Mouse (Mus musculus): ENCODE results near the gene Ptk6.
"Not testable (repeated sequence)": the region's sequence is repeated elsewhere in the genome, so short reads cannot be mapped to it uniquely, and the experiment has no call there.

Ptk6 gene

GRCm38 (mm10) chr2:181218881-181219485 lies 16.4 kb upstream of the Ptk6 start:
- in situ Hi-C loops (cut with MboI) = no loop called here

DNA sequence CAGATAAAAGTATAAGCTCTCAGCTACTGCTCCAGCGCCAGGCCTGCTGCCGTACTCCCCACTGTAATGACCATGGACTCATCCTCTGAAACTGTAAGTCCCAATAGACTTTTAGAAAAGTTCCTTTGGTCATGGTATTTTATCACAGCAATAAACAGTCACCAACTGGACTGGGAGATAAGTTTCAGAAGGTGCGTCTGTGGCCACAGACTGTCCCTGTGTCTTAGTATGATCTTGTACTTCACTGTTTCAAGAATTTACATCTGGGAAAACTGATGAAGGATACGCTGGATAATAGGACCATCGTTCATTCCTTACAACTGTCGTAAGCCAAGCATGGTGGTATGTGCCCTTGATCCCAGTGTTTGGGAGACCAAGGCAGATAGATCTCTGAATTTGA lies 13.4 kb upstream of the Ptk6 start:
- in situ Hi-C loops (cut with MboI) = no loop called here

DNA sequence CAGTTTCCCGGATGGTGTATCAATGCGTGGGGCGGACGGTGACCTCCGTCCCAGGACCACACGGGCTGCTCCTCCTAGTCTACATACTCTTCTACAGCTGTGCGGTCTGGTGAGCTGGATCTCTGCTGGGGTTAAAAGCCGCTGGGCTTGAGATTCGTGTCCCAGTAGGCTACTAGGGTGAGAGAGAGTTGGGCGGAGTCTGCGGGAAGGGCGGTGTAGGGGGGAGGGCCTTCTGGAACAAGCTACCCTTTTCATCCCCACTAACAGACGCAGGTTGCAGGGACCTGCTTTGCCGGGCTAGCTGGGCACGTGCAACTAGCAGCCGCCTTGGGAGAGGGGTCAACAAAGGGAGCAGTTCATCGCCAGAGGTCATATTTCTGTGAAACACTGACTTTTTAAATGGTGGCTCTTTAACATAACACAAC lies 10.4 kb upstream of the Ptk6 start, which contains the start of gene Srms:
Srms (minus strand) TSS at position 165 of the 425 bp plus-strand sequence.
- in situ Hi-C loops (cut with MboI) = no loop called here

- in situ Hi-C loops (cut with MboI) = no loop called here
Observed at GRCm38 (mm10) chr2:181212389-181213020, 9.9 kb upstream of the Ptk6 start.

GRCm38 (mm10) chr2:181206118-181206517 lies 3.5 kb upstream of the Ptk6 start:
- in situ Hi-C loops (cut with MboI) = no loop called here

GRCm38 (mm10) chr2:181205678-181206077 lies 3.1 kb upstream of the Ptk6 start:
- in situ Hi-C loops (cut with MboI) = no loop called here

- in situ Hi-C loops (cut with MboI) = no loop called here
Observed at GRCm38 (mm10) chr2:181202886-181203285, 297 bp upstream of the Ptk6 start.

DNA sequence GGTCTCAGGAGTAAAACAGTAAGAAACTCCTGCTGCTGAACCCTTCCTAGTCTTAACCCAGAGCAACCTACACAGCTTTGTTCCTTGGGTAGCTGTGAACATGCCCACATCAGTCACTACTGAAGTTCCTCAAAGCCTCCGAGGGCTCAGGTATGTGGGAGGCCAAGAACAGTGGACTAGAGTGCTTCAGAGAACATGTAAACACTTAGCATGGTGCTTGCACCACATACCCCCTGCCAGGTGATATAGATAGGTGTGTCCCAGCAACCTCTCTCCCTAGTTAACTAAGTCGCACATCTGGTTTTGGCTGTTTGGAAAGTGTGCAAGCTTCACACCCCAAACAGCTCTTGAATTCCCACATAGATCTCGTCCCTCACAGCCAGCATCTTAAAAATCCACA lies 983 bp downstream of the Ptk6 start:
- in situ Hi-C loops (cut with MboI) = no loop called here

- in situ Hi-C loops (cut with MboI) = no loop called here
Observed at GRCm38 (mm10) chr2:181196628-181197300, 5.8 kb downstream of the Ptk6 start.

DNA sequence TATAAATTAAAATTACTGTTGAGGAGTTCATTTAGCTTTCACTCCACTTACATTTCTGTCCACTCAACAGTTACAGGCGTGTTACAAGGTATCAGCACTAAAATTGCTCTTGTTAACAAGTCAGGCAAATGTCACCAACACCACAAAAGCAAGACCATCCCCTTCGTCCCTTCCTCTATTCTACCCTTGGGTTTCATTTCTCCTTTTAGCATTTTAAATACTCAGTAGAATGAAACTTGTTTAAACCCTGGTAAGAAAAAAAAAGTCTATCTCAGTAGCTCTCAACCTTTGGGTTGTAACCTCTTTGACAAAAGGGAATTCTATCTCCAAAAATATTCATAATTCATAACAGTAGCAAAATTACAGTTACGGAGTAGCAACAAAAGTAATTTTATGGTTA lies 9.5 kb downstream of the Ptk6 start:
- in situ Hi-C loops (cut with MboI) = no loop called here

- in situ Hi-C loops (cut with MboI) = no loop called here
Observed at GRCm38 (mm10) chr2:181191936-181192335, 10.7 kb downstream of the Ptk6 start.

DNA sequence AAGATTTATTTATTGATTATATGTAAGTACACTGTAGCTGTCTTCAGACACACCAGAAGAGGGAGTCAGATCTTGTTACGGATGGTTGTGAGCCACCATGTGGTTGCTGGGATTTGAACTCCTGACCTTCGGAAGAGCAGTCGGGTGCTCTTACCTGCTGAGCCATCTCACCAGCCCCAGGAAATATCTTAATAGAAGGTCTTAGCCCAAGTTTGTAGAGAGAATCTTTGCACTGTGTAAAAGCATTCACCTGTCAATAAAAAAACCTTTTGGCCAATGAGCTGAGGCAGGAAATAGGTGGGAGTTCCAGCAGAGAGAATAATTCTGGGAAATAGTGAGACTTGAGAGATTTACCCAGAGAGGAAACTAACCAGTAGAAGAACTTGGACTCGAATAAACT lies 11.2 kb downstream of the Ptk6 start:
- in situ Hi-C loops (cut with MboI) = not testable (repeated sequence)

- in situ Hi-C loops (cut with MboI) = loop anchor here (10.0 kb wide), 1 partner anchor 145 kb away; no protein-coding TSS in a partner anchor
Observed at GRCm38 (mm10) chr2:181189321-181189720, 13.3 kb downstream of the Ptk6 start.

DNA sequence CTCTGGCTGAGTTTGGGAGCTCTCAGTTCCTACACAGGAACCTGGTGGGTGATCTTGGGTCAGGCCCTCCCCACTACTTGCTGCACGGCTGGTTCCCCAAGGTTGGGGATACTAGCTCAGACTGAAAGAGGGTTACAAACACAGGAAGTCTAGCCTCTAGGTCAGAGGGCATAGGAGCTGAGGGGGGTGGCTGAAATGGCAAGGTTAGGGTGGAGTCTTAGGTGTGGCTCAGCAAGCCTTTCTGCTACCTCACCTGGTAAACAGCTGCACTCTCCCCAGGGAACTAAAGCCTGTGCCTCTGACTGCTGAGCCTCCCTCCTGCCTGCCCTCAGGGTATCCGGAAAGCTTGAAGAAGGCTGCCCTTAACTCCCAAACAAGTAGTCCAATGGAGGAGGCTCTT lies 13.9 kb downstream of the Ptk6 start:
- in situ Hi-C loops (cut with MboI) = loop anchor here (10.0 kb wide), 1 partner anchor 146 kb away; no protein-coding TSS in a partner anchor

- in situ Hi-C loops (cut with MboI) = loop anchor here (10.0 kb wide), 1 partner anchor 147 kb away; no protein-coding TSS in a partner anchor
Observed at GRCm38 (mm10) chr2:181187121-181188000, 15.2 kb downstream of the Ptk6 start, which contains the start of gene Ppdpf. TSS of gene Ppdpf (plus strand) at chr2:181187247.

- in situ Hi-C loops (cut with MboI) = loop anchor here (10.0 kb wide), 1 partner anchor 148 kb away; no protein-coding TSS in a partner anchor
Observed at GRCm38 (mm10) chr2:181186635-181187034, 16.0 kb downstream of the Ptk6 start.

DNA sequence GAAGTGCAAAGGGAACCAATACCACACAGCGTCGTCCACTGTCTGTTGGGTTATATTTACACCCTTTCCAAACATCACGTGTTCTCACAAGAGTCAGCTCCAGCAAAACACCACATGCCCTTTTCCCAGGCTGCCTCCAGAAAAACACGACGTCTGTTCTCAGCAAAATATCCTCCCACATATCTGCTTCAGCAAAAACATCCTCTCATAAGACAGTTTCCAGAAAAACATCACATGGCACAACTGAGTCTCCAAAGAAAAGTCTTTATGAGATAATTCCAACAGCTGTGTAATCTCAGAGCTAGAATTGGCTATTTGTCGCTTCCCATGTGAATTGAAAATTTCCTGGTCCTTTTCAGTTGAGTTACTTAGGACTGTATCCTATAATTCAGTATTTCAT lies 21.7 kb downstream of the Ptk6 start:
- in situ Hi-C loops (cut with MboI) = loop anchor here (10.0 kb wide), 1 partner anchor 154 kb away; no protein-coding TSS in a partner anchor

DNA sequence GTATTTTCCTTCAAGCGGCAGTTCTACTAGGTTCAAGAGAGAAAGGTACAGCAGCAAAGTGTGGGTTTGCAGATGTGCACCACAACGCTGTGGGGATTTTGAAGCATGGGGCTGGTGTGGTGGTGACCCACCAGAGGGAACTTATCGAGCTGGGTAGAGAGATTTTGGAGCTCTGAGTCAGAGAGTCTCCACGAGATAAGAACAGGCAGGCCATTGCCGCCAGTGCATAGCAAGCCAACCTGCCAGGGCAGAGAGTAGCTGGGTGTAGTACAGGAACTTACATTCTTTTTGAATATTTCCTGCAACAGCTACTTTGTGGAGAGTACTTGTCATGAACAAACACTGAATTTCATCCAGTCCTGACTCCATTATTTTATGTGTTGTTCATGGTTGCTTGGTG lies 24.1 kb downstream of the Ptk6 start:
- in situ Hi-C loops (cut with MboI) = no loop called here

DNA sequence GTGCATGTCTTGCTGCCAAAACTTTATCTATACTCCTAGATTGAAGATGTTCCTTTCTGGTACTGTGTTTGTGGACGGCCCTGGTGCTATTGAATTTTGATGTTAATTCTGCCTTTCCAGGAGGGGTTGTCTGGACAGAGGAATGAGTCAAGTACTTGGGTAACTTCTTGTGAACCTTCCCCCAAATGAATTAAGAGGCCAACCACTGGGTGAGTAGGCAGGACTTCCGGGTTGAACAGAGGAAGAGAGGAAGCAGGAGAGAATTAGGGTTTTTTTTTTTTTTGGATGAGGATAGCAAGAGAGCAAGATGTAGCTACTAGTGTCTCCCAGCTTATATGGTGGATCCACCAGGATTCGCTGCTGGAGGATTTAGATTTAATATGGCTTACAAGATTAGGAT lies 24.6 kb downstream of the Ptk6 start:
- in situ Hi-C loops (cut with MboI) = no loop called here

- in situ Hi-C loops (cut with MboI) = no loop called here
Observed at GRCm38 (mm10) chr2:181174646-181175045, 27.9 kb downstream of the Ptk6 start.

GRCm38 (mm10) chr2:181166469-181166868 lies 36.1 kb downstream of the Ptk6 start:
- in situ Hi-C loops (cut with MboI) = no loop called here

DNA sequence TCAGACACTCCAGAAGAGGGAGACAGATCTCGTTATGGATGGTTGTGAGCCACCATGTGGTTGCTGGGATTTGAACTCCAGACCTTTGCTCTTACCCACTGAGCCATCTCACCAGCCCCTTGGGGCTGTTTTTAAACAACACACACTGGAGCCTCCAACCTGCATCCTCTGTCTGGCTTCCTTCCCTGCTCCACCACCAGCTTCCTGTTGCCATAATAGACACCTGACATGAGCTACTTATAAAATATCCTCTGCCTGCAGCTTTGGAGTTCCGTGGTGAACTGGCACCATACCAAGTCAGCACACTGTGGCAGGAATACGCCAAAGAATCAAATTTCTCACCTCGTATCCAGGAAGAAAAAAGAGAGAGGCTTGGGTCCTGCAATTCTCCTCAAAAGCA lies 41.8 kb downstream of the Ptk6 start:
- in situ Hi-C loops (cut with MboI) = no loop called here

Measured in mature B cell (primary cell).